ENCODE assay signal across 8 mouse cellular contexts in genomic region chr4:132767914-132768876, GRCm38 (mm10). TPM values are rescaled to one million over a fixed set of nuclear protein-coding genes. Genes with fewer than 3 reads are reported as not detected.
DNase-seq lines count a peak whose midpoint lies in the region; ATAC-seq lines count a peak whose summit lies in the region.

TSS of gene Rpa2 (plus strand) at chr4:132768332.

- ATAC-seq in hindbrain, embryonic 16.5 days = peak; percentile 99

- DNase-seq in WW6 (ENCODE audit: low read depth, low spot score) = peak; percentile 98
- peak; percentile 97 to 98 for DNase-seq in cerebellum, postnatal 4 days (ENCODE audit: low spot score in 2 of 2)
- DNase-seq in gastrocnemius, adult 18-20 months (ENCODE audit: low spot score) = peak; percentile 99
- DNase-seq in left cerebral cortex, adult 18-20 months (ENCODE audit: low spot score in 2 of 2) = peak; percentile 99 to 100
- peak; percentile 99 for DNase-seq in right cerebral cortex, adult 18-20 months
- DNase-seq in urinary bladder, postnatal 10 days (ENCODE audit: low spot score) = peak; percentile 89

- WGBS in hindbrain, embryonic 16.5 days = under 1% methylated on average over 56 of the region's 71 CpGs
- under 1% methylated on average over 71 of the region's 71 CpGs for WGBS in macrophage (ENCODE audit: missing documents)

- H3K36me3 ChIP-seq in hindbrain, embryonic 16.5 days (ENCODE audit: control insufficient read depth, insufficient read depth, low read length) = peaks cover 6% of the 10 kb centered on the region; the same call in 1 of the 2 replicates
- no peaks in the 10 kb centered on the region for H3K36me3 ChIP-seq in macrophage (ENCODE audit: inconsistent target)

- no peaks in the 10 kb centered on the region for H3K27me3 ChIP-seq in hindbrain, embryonic 16.5 days (replicated peaks; ENCODE audit: control insufficient read depth, insufficient read depth, low read length)

- peak within 1 kb of the TSS; percentile 86 for H3K4me3 ChIP-seq in hindbrain, embryonic 16.5 days (ENCODE audit: low read length)
- H3K4me3 ChIP-seq in macrophage (ENCODE audit: inconsistent target) = peak within 1 kb of the TSS; percentile 69

- peak within 1 kb of the TSS; percentile 89 for H3K4me2 ChIP-seq in hindbrain, embryonic 16.5 days (ENCODE audit: low read length)

- H3K27ac ChIP-seq in hindbrain, embryonic 16.5 days (ENCODE audit: low read depth, low read length) = peak within 1 kb of the TSS; percentile 40; the same call in 1 of the 2 replicates
- peak within 1 kb of the TSS; percentile 25 for H3K27ac ChIP-seq in macrophage

- peaks cover 7% of the 10 kb centered on the region for H3K4me1 ChIP-seq in hindbrain, embryonic 16.5 days (ENCODE audit: control insufficient read depth, insufficient read depth, low read depth, low read length)

- H3K9ac ChIP-seq in hindbrain, embryonic 16.5 days (ENCODE audit: low read depth, low read length) = peak within 1 kb of the TSS; percentile 71

- no peaks in the 10 kb centered on the region for H3K9me3 ChIP-seq in hindbrain, embryonic 16.5 days (ENCODE audit: control insufficient read depth, low read length)

- H3K79me2 ChIP-seq in macrophage (ENCODE audit: inconsistent target) = peaks cover 12% of the 10 kb centered on the region

RNA-seq across cellular contexts. Expression of gene Rpa2, which starts in this region (rescaled TPM):
- total RNA-seq in gastrocnemius, adult 18-20 months (2021) = 10 to 100 TPM; 14.4 to 16.3 TPM
- 40.7 and 43.6 TPM in 2 replicates for polyA plus RNA-seq in hindbrain, embryonic 16.5 days (2015; fragmentation: Nextera tagmentation; extraction: Ambion mirVana)
- 10 to 100 TPM; 15.4 to 16.5 TPM for total RNA-seq in left cerebral cortex, adult 18-20 months (2021)
- total RNA-seq in macrophage (2018; cell fraction: chromatin; rRNA removed) = 10 to 100 TPM in 6 of 26 experiments, 1 to 10 TPM in 17, under 1 TPM in 1, not detected in 2; 0.62 to 21.0 (median 7.1) TPM
- 1 to 10 TPM; 3.1 to 8.9 (median 6.4) TPM for total RNA-seq in macrophage (2018; cell fraction: cytosol; rRNA removed)
- total RNA-seq in macrophage (2018; cell fraction: nucleus; rRNA removed) = 10 to 100 TPM in 2 of 26 experiments, 1 to 10 TPM in 24; 1.1 to 34.1 (median 5.0) TPM
- polyA plus RNA-seq in macrophage (2018) = 6.0 to 44.1 TPM (median 7.6 TPM) in 3 replicates

Comparison
In these comparisons a context has a peak if more than half of its experiments do, and no peak if none do; other contexts are left out.
1. Peak in every context shown above with its lines: DNase-seq, ATAC-seq, H3K4me3 ChIP-seq and H3K27ac ChIP-seq.